Mouse (Mus musculus) kidney, postnatal 0 days (tissue): ENCODE measurements at regions not wholly inside any gene's neighbourhood (a gene's known extent, or its start where the extent isn't known, plus 50 kb on each side); places are given as distances from the start of the nearest gene placed in this dataset.

Experiments used
- ATAC-seq: fragments of 200-750 bp; cut with Nextera tagmentation; replicated peaks from 2 replicates; pipeline ENCODE4 v1.8.0; 2017; ENCODE audit warnings: low read depth, moderate number of reproducible peaks, moderate TSS enrichment, moderate library complexity; ENCODE audit not compliant: low FRiP score
- DNase-seq: peaks from one replicate; pipeline ENCODE4 v3.0.0-alpha.2; 2016; ENCODE audit warnings: low spot score
- H3K27ac ChIP-seq: fragments of 300-500 bp; sonication (generic); 2 replicates; pipeline ENCODE4 v1.5.1; 2014; ENCODE audit warnings: mild to moderate bottlenecking
- H3K27me3 ChIP-seq: fragments of 300-500 bp; sonication (generic); 2 replicates; pipeline ENCODE4 v1.6.1; 2014; ENCODE audit warnings: low read length, mixed read lengths; ENCODE audit not compliant: insufficient read depth
- H3K36me3 ChIP-seq: fragments of 300-500 bp; sonication (generic); 2 replicates; pipeline ENCODE4 v1.6.1; 2014; ENCODE audit warnings: low read length, mixed read lengths; ENCODE audit not compliant: insufficient read depth
- H3K4me1 ChIP-seq: fragments of 300-500 bp; sonication (generic); replicated peaks from 2 replicates; pipeline ENCODE4 v1.6.1; 2014; ENCODE audit warnings: antibody characterized with exemption, low read length, mixed read lengths; ENCODE audit not compliant: insufficient read depth
- H3K4me2 ChIP-seq: fragments of 300-500 bp; sonication (generic); 2 replicates; pipeline ENCODE4 v1.6.1; 2014; ENCODE audit warnings: mild to moderate bottlenecking, low read length, moderate library complexity, mixed read lengths
- H3K4me3 ChIP-seq: fragments of 300-500 bp; sonication (generic); replicated peaks from 2 replicates; pipeline ENCODE4 v1.5.1; 2014; ENCODE audit warnings: low read depth, low read length
- H3K9ac ChIP-seq: fragments of 300-500 bp; sonication (generic); 2 replicates; pipeline ENCODE4 v1.6.1; 2014; ENCODE audit warnings: low read depth, low read length
- H3K9me3 ChIP-seq: fragments of 300-500 bp; sonication (generic); replicated peaks from 2 replicates; pipeline ENCODE4 v1.6.1; 2016; ENCODE audit warnings: low read length, inconsistent platforms, mixed read lengths
- CTCF ChIP-seq: IDR thresholded peaks from 2 replicates; pipeline ENCODE4 v1.5.1; 2016; ENCODE audit warnings: antibody characterized with exemption, low read depth, mild to moderate bottlenecking, moderate library complexity
- WGBS: fragments of 180-500 bp; shearing (Covaris S2); extraction: QIAGEN DNeasy Blood & Tissue Kit; methylation state at CpG from one replicate; pipeline ENCODE4 v1.1.7; 2014; 5-methylcytosine and 5-hydroxymethylcytosine counted together

DNA sequence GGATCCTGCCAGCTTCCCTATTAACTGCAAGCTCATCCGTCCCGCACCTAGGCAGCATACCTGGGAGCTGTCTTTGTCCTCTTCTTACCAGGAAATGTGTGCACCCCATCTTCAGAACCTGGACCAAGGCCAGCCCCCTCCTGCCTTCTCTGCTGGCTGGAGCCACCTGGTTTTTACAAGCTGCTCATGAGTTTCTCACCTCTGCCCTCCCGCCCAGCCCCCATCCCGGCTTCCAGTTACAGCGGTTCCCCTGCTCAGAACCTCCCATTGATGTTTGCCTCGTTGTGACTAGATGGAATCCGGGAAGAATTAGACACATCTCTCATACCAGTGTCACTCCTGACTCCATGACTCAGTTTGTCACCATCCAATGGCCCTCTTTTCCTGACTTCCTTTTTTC lies 179.1 kb upstream of the Sulf2 start:
- H3K9me3 ChIP-seq: no peaks in the 10 kb centered on the region
- no peak overlapping the region for H3K27ac ChIP-seq
- WGBS: 43% methylated on average over 7 of the region's 7 CpGs
- no peaks in the 10 kb centered on the region; the same call in 1 of the 2 replicates for H3K27me3 ChIP-seq
- no peaks in the 10 kb centered on the region for H3K36me3 ChIP-seq
- H3K4me2 ChIP-seq: no peak overlapping the region
- no peak overlapping the region for H3K9ac ChIP-seq
- DNase-seq (no peak), ATAC-seq (no peak)
- H3K4me1 ChIP-seq: peaks cover 8% of the 10 kb centered on the region
- no peak overlapping the region for H3K4me3 ChIP-seq
- TF ChIP-seq CTCF: no peak

DNA sequence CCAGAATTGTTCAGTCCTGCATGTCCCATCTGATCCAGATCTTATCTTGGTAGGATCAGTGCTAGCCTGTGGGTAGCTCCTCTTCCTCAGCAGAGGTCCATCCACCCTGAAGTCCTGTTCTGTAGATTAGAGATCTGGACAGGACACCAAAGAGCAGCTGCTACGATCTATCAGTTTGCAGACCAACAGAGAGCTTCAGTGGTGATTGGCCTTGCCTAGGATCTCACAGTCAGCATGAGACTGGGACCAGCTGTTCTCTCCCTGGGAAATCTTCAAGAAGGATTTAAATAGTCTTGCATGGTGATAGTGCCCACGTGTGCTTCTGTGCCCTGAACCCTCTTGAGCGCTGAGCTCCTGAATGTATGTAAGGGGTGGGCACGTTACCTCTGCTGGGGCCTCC lies 178.4 kb upstream of the Sulf2 start:
- H3K4me3 ChIP-seq: no peak overlapping the region
- 70% methylated on average over 4 of the region's 4 CpGs for WGBS
- DNase-seq (no peak), ATAC-seq (no peak)
- H3K9me3 ChIP-seq: no peaks in the 10 kb centered on the region
- no peak overlapping the region for H3K4me2 ChIP-seq
- no peaks in the 10 kb centered on the region for H3K36me3 ChIP-seq
- no peak for TF ChIP-seq CTCF
- H3K9ac ChIP-seq: no peak overlapping the region
- no peak overlapping the region for H3K27ac ChIP-seq
- H3K27me3 ChIP-seq: no peaks in the 10 kb centered on the region; the same call in 1 of the 2 replicates
- peaks cover 8% of the 10 kb centered on the region for H3K4me1 ChIP-seq

DNA sequence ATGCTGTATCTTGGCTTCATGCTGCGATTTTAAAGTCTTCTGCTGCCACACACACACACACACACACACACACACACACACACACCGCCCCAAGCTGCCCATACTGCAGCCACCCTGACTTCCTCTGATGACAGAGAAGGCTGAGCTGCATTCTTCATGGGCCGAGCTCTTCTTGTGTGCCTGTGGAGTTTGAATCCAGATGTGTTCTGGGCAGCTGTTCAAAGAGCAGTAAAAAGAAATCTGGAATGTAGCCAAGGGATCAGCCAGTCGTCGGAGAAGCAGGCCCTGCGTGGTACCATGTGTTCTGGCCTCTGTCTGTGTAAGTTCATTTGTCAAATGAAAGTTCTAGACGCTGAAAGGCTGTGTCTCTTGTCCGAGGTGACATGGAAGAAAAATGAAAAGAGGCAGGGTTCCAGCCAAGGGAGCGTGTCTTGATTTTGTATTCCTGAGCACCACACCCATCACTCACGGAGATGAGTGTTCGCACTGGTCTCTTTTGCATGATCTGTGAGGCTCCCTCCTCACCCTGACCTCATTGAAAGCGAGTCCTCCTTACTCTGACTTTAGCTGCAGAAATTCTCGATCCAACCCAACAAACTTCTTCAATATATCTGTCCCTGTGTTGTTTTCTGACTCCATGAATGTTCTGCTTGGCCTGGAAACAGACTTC lies 177.4 kb upstream of the Sulf2 start:
- TF ChIP-seq CTCF: no peak
- Histone ChIP-seq H3K4me2 (no peak overlapping the region), H3K27ac (no peak overlapping the region), H3K9me3 (no peaks in the 10 kb centered on the region), H3K36me3 (no peaks in the 10 kb centered on the region), H3K4me1 (peaks cover 8% of the 10 kb centered on the region), H3K4me3 (no peak overlapping the region), H3K9ac (no peak overlapping the region), H3K27me3 (no peaks in the 10 kb centered on the region; the same call in 1 of the 2 replicates)
- 57% methylated on average over 13 of the region's 13 CpGs for WGBS
- ATAC-seq: no peak
- peak; percentile 59 for DNase-seq

GRCm38 (mm10) chr2:166331192-166331591 lies 175.7 kb upstream of the Sulf2 start:
- no peak overlapping the region for H3K4me3 ChIP-seq
- H3K27ac ChIP-seq: no peak overlapping the region
- peaks cover 8% of the 10 kb centered on the region; the same call in 1 of the 2 replicates for H3K4me1 ChIP-seq
- WGBS: 88% methylated on average over 4 of the region's 4 CpGs
- no peak for TF ChIP-seq CTCF
- no peaks in the 10 kb centered on the region for H3K36me3 ChIP-seq
- no peaks in the 10 kb centered on the region for H3K9me3 ChIP-seq
- no peak overlapping the region for H3K4me2 ChIP-seq
- ATAC-seq: no peak
- DNase-seq: no peak
- H3K9ac ChIP-seq: no peak overlapping the region
- no peaks in the 10 kb centered on the region; the same call in 1 of the 2 replicates for H3K27me3 ChIP-seq

DNA sequence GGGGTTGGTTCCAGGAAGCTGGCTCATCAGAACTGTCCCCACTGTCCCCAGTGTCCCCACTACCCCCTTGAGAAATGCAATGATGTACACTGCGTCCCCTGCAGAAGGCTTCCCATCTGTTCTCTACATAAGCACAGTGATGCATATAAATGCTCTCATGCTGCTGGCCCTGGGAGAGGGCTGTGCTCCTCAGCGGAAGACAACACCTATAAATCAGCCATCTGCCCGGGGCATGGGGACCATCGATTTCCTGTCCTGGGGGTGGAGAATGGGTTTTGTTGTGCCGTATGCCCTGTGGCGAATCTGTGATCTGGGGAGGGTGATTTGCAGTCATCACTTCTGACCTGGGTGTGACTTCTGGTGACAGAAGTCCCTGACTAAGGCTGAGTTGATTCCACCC lies 174.9 kb upstream of the Sulf2 start:
- H3K9ac ChIP-seq: no peak overlapping the region
- no peak overlapping the region for H3K4me2 ChIP-seq
- ATAC-seq (peak; percentile 37; the same call in 1 of the 2 replicates), DNase-seq (peak; percentile 73)
- TF ChIP-seq CTCF: no peak
- no peaks in the 10 kb centered on the region; the same call in 1 of the 2 replicates for H3K27me3 ChIP-seq
- WGBS: 19% methylated on average over 6 of the region's 6 CpGs
- H3K4me1 ChIP-seq: peaks cover 8% of the 10 kb centered on the region; the same call in 1 of the 2 replicates
- no peaks in the 10 kb centered on the region for H3K9me3 ChIP-seq
- no peak overlapping the region for H3K4me3 ChIP-seq
- no peak overlapping the region for H3K27ac ChIP-seq
- no peaks in the 10 kb centered on the region for H3K36me3 ChIP-seq

DNA sequence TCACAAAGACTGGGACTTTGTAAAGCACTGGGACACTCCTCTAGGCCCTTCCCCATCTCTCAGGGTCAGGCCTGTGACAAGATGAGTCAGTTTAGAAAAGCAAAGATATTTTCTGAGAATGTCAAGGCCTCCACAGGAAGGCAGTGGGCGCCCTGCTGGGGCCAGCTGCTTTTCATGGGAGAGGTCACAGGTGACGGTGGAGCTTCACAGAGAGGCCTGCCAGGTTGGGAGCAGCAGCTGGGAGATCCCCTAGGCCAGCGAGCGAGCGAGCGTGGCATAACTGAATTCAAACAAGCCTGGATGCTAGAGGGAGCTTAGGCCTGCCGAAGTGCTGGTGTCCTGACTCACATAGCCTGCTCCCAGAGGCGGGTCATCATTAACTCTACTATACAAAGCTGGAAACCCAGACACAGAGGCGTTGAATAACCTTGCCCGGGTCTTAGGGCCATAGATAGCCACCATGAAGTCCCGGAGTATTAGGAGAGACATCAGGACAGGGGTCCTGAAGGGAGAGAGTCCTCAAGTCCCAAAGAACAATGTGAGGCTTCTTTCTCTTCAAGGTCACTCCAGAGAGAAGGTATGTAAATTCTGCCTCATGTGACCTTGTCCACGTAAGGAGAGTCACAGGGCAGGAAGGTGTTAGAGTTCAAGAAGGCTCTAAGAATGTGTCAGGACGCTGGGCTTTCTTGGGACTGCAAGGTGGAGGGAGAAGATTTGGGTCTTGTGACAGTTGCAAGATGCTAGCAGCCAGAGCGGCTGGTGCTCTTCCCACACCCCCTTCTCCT lies 174.3 kb upstream of the Sulf2 start:
- H3K27me3 ChIP-seq: no peaks in the 10 kb centered on the region; the same call in 1 of the 2 replicates
- DNase-seq: no peak
- TF ChIP-seq CTCF: no peak
- no peaks in the 10 kb centered on the region for H3K9me3 ChIP-seq
- 60% methylated on average over 14 of the region's 14 CpGs for WGBS
- no peak overlapping the region for H3K4me3 ChIP-seq
- no peak overlapping the region for H3K9ac ChIP-seq
- H3K36me3 ChIP-seq: no peaks in the 10 kb centered on the region
- no peak overlapping the region for H3K4me2 ChIP-seq
- ATAC-seq: no peak
- peaks cover 8% of the 10 kb centered on the region; the same call in 1 of the 2 replicates for H3K4me1 ChIP-seq
- 0 out of 2 replicates have a peak overlapping the region, but pooled peaks have one; percentile 15 for H3K27ac ChIP-seq
